Mouse (Mus musculus): Measurements from ENCODE around the gene Ptprh. TPM values are rescaled to one million over a fixed set of nuclear protein-coding genes. Genes with fewer than 3 reads are reported as not detected.

Ptprh gene
- polyA plus RNA-seq (2012; rRNA removed) (not detected in 2 replicates), polyA plus RNA-seq (2014; fragmentation: Nextera tagmentation; extraction: Ambion mirVana) (not detected in 2 replicates)

GRCm38 (mm10) chr7:4603873-4604272 is at the start of gene Ptprh:
Gene Ptprh, minus strand, starts transcription at chr7:4604041.
- Histone ChIP-seq H3K27ac (no peak within 1 kb of the TSS), H3K36me3 (replicated peaks; ENCODE audit: control insufficient read depth, insufficient read depth, low read depth) (no peaks in the 10 kb centered on the region), H3K4me3 (ENCODE audit: insufficient read depth in 1 of 2, low read depth in 2 of 2, low read length in 2 of 2) (no peak within 1 kb of the TSS), H3K4me2 (ENCODE audit: low read depth) (no peak within 1 kb of the TSS), H3K4me1 (replicated peaks; ENCODE audit: control insufficient read depth in 2 of 2, insufficient read depth in 2 of 2, low read length in 1 of 2) (0 out of 4 replicates have a peak, but pooled peaks cover 0 to 7% of the 10 kb centered on the region in 2 experiments), H3K27me3 (ENCODE audit: control insufficient read depth, insufficient read depth, low read length) (no peaks in the 10 kb centered on the region), H3K9me3 (ENCODE audit: control insufficient read depth, low read length) (no peaks in the 10 kb centered on the region), H3K9ac (replicated peaks) (no peak within 1 kb of the TSS)
- TF ChIP-seq EP300 (IDR thresholded peaks at IDR 0.05; ENCODE audit: low read depth) = no peak
- TF ChIP-seq CTCF (IDR thresholded peaks at IDR 0.05; ENCODE audit: low read depth) = no peak
- no peak for DNase-seq (ENCODE audit: low read depth in 3 of 3, low spot score in 3 of 3)
- no peak for ATAC-seq (ENCODE audit: insufficient read depth)
- WGBS (ENCODE audit: insufficient replicate concordance) = 42% methylated on average over 6 of the region's 6 CpGs

GRCm38 (mm10) chr7:4653351-4653750 is 49.5 kb upstream of the Ptprh start:
- no peak for DNase-seq (ENCODE audit: low read depth in 3 of 3, low spot score in 3 of 3)
- no peak for ATAC-seq (ENCODE audit: insufficient read depth)
- Histone ChIP-seq H3K9me3 (ENCODE audit: control insufficient read depth, low read length) (no peaks in the 10 kb centered on the region), H3K9ac (replicated peaks) (no peak overlapping the region), H3K27ac (peak overlapping the region; percentile 1; the same call in 1 of the 2 replicates), H3K27me3 (ENCODE audit: control insufficient read depth, insufficient read depth, low read length) (no peaks in the 10 kb centered on the region), H3K4me2 (ENCODE audit: low read depth) (peak overlapping the region; percentile 99), H3K4me1 (replicated peaks; ENCODE audit: control insufficient read depth in 2 of 2, insufficient read depth in 2 of 2, low read length in 1 of 2) (peaks cover 33 to 39% of the 10 kb centered on the region in 2 experiments), H3K4me3 (ENCODE audit: insufficient read depth in 1 of 2, low read depth in 2 of 2, low read length in 2 of 2) (peak overlapping the region in 1 of 2 experiments; percentile 12; a peak in 1 of 4 replicates), H3K36me3 (replicated peaks; ENCODE audit: control insufficient read depth, insufficient read depth, low read depth) (peaks cover 8% of the 10 kb centered on the region)
- 29% methylated on average over 5 of the region's 5 CpGs for WGBS (ENCODE audit: insufficient replicate concordance)
- TF ChIP-seq EP300 (IDR thresholded peaks at IDR 0.05; ENCODE audit: low read depth) (no peak), CTCF (IDR thresholded peaks at IDR 0.05; ENCODE audit: low read depth) (no peak)

- no peaks in the 10 kb centered on the region for H3K27me3 ChIP-seq (ENCODE audit: control insufficient read depth, insufficient read depth, low read length)
- H3K27ac ChIP-seq = no peak overlapping the region
- DNase-seq (ENCODE audit: low read depth in 3 of 3, low spot score in 3 of 3) (no peak), ATAC-seq (ENCODE audit: insufficient read depth) (no peak)
- no peak for TF ChIP-seq EP300 (IDR thresholded peaks at IDR 0.05; ENCODE audit: low read depth)
- TF ChIP-seq CTCF (IDR thresholded peaks at IDR 0.05; ENCODE audit: low read depth) = no peak
- 61% methylated on average over 5 of the region's 5 CpGs for WGBS (ENCODE audit: insufficient replicate concordance)
- no peak overlapping the region for H3K4me2 ChIP-seq (ENCODE audit: low read depth)
- H3K9ac ChIP-seq (replicated peaks) = no peak overlapping the region
- H3K9me3 ChIP-seq (ENCODE audit: control insufficient read depth, low read length) = no peaks in the 10 kb centered on the region
- H3K36me3 ChIP-seq (replicated peaks; ENCODE audit: control insufficient read depth, insufficient read depth, low read depth) = peaks cover 8% of the 10 kb centered on the region
- H3K4me1 ChIP-seq (replicated peaks; ENCODE audit: control insufficient read depth in 2 of 2, insufficient read depth in 2 of 2, low read length in 1 of 2) = peaks cover 31 to 40% of the 10 kb centered on the region in 2 experiments
- H3K4me3 ChIP-seq (ENCODE audit: insufficient read depth in 1 of 2, low read depth in 2 of 2, low read length in 2 of 2) = no peak overlapping the region
Measured at GRCm38 (mm10) chr7:4652726-4653125, 48.9 kb upstream of the Ptprh start.

- no peak overlapping the region for H3K27ac ChIP-seq
- no peak for ATAC-seq (ENCODE audit: insufficient read depth)
- no peaks in the 10 kb centered on the region for H3K27me3 ChIP-seq (ENCODE audit: control insufficient read depth, insufficient read depth, low read length)
- H3K9ac ChIP-seq (replicated peaks) = no peak overlapping the region
- TF ChIP-seq EP300 (IDR thresholded peaks at IDR 0.05; ENCODE audit: low read depth) (no peak), CTCF (IDR thresholded peaks at IDR 0.05; ENCODE audit: low read depth) (no peak)
- peaks cover 12% of the 10 kb centered on the region for H3K36me3 ChIP-seq (replicated peaks; ENCODE audit: control insufficient read depth, insufficient read depth, low read depth)
- H3K4me3 ChIP-seq (ENCODE audit: insufficient read depth in 1 of 2, low read depth in 2 of 2, low read length in 2 of 2) = no peak overlapping the region
- no peaks in the 10 kb centered on the region for H3K9me3 ChIP-seq (ENCODE audit: control insufficient read depth, low read length)
- no peak overlapping the region for H3K4me2 ChIP-seq (ENCODE audit: low read depth)
- 52% methylated on average over 8 of the region's 8 CpGs for WGBS (ENCODE audit: insufficient replicate concordance)
- no peak for DNase-seq (ENCODE audit: low read depth in 3 of 3, low spot score in 3 of 3)
- H3K4me1 ChIP-seq (replicated peaks; ENCODE audit: control insufficient read depth in 2 of 2, insufficient read depth in 2 of 2, low read length in 1 of 2) = peaks cover 21 to 34% of the 10 kb centered on the region in 2 experiments
Measured at GRCm38 (mm10) chr7:4651581-4651980, 47.7 kb upstream of the Ptprh start.

DNA sequence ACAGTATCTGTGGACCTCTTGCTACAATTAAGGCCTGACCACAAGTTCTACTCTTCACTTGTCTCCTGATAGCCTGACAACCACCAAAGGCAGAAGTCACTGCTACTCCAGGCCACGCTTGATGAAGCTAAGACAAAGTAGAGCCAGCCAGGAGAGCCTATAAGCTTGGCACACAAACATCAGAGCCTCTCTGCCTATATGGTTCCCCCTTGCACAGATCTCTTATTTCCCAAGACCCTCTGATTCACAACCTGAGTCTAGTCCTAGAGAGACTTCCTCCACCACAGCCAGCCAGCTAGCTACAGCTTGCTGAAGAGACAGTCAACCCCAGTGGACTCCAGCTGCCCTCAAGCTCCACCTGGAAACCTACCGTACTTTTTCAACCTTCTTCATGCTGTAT is 44.2 kb upstream of the Ptprh start:
- no peak overlapping the region for H3K9ac ChIP-seq (replicated peaks)
- WGBS (ENCODE audit: insufficient replicate concordance) = 71% methylated on average over 2 of the region's 2 CpGs
- H3K36me3 ChIP-seq (replicated peaks; ENCODE audit: control insufficient read depth, insufficient read depth, low read depth) = peaks cover 37% of the 10 kb centered on the region
- no peaks in the 10 kb centered on the region for H3K27me3 ChIP-seq (ENCODE audit: control insufficient read depth, insufficient read depth, low read length)
- TF ChIP-seq EP300 (IDR thresholded peaks at IDR 0.05; ENCODE audit: low read depth) (no peak), CTCF (IDR thresholded peaks at IDR 0.05; ENCODE audit: low read depth) (no peak)
- DNase-seq (ENCODE audit: low read depth in 3 of 3, low spot score in 3 of 3) (no peak), ATAC-seq (ENCODE audit: insufficient read depth) (0 out of 2 replicates have a peak, but pooled peaks have one; percentile 16)
- no peak overlapping the region for H3K4me2 ChIP-seq (ENCODE audit: low read depth)
- H3K4me3 ChIP-seq (ENCODE audit: insufficient read depth in 1 of 2, low read depth in 2 of 2, low read length in 2 of 2) = no peak overlapping the region
- peaks cover 0 to 25% of the 10 kb centered on the region in 2 experiments; a peak in 2 of 4 replicates for H3K4me1 ChIP-seq (replicated peaks; ENCODE audit: control insufficient read depth in 2 of 2, insufficient read depth in 2 of 2, low read length in 1 of 2)
- no peaks in the 10 kb centered on the region for H3K9me3 ChIP-seq (ENCODE audit: control insufficient read depth, low read length)
- no peak overlapping the region for H3K27ac ChIP-seq
